Mouse (Mus musculus) embryonic facial prominence, embryonic 11.5 days (tissue): Measurements from ENCODE around the gene Psmb6. TPM values are rescaled to one million over a fixed set of nuclear protein-coding genes. Genes with fewer than 3 reads are reported as not detected.

Source experiments
- ATAC-seq: fragments of 200-750 bp; cut with Nextera tagmentation; replicated peaks from 2 replicates; pipeline ENCODE4 v1.8.0; 2017; ENCODE audit warnings: low read depth; ENCODE audit not compliant: insufficient number of reproducible peaks, low FRiP score, low TSS enrichment
- DNase-seq: peaks from one replicate; pipeline ENCODE4 v3.0.0-alpha.2; 2015; ENCODE audit warnings: low spot score
- H3K27ac ChIP-seq: fragments of 300-500 bp; sonication (generic); replicated peaks from 2 replicates; pipeline ENCODE4 v1.5.1; 2014; ENCODE audit warnings: mild to moderate bottlenecking, low read depth, low read length, control low read depth
- H3K27me3 ChIP-seq: fragments of 300-500 bp; sonication (generic); 2 replicates; pipeline ENCODE4 v1.6.1; 2014; ENCODE audit warnings: mild to moderate bottlenecking, low read length, moderate library complexity, mixed read lengths; ENCODE audit not compliant: control insufficient read depth, insufficient read depth
- H3K36me3 ChIP-seq: fragments of 300-500 bp; sonication (generic); replicated peaks from 2 replicates; pipeline ENCODE4 v1.6.1; 2014; ENCODE audit warnings: low read depth, mild to moderate bottlenecking, low read length, moderate library complexity, mixed read lengths; ENCODE audit not compliant: control insufficient read depth, insufficient read depth
- H3K4me1 ChIP-seq: fragments of 300-500 bp; sonication (generic); 2 replicates; pipeline ENCODE4 v1.6.1; 2014; ENCODE audit warnings: low read length, mixed read lengths; ENCODE audit not compliant: control insufficient read depth, insufficient read depth
- H3K4me2 ChIP-seq: fragments of 300-500 bp; sonication (generic); 2 replicates; pipeline ENCODE4 v1.6.1; 2014; ENCODE audit warnings: low read depth, mild to moderate bottlenecking, control low read depth, low read length, moderate library complexity
- H3K4me3 ChIP-seq: fragments of 300-500 bp; sonication (generic); 2 replicates; pipeline ENCODE4 v1.5.1; 2014; ENCODE audit warnings: low read depth, low read length, control low read depth
- H3K9ac ChIP-seq: fragments of 300-500 bp; sonication (generic); replicated peaks from 2 replicates; pipeline ENCODE4 v1.6.1; 2014; ENCODE audit warnings: mild to moderate bottlenecking, control low read depth, low read length
- H3K9me3 ChIP-seq: fragments of 300-500 bp; sonication (generic); replicated peaks from 2 replicates; pipeline ENCODE4 v1.6.1; 2016; ENCODE audit warnings: mild to moderate bottlenecking, low read length, inconsistent platforms, mixed read lengths; ENCODE audit not compliant: control insufficient read depth
- WGBS: fragments of 180-500 bp; shearing (Covaris S2); extraction: QIAGEN DNeasy Blood & Tissue Kit; methylation state at CpG from one replicate; pipeline ENCODE4 v1.1.7; 2014; 5-methylcytosine and 5-hydroxymethylcytosine counted together
- polyA plus RNA-seq: library from polyadenylated mRNA; unstranded; fragments of >200 nt; fragmentation: Nextera tagmentation; extraction: Ambion mirVana; gene quantifications from 2 replicates; pipeline ENCODE4 v1.2.1, GENCODE M21; 2014

Psmb6 gene
- polyA plus RNA-seq, 1 experiment from 2014 or later: 827 TPM

GRCm38 (mm10) chr11:70541415-70541814 is 16.2 kb downstream of the Psmb6 start:
- H3K36me3 ChIP-seq: no peaks in the 10 kb centered on the region
- no peaks in the 10 kb centered on the region for H3K9me3 ChIP-seq
- H3K27me3 ChIP-seq: peaks cover 8% of the 10 kb centered on the region
- no peak overlapping the region for H3K27ac ChIP-seq
- no peak overlapping the region for H3K4me2 ChIP-seq
- H3K4me1 ChIP-seq: no peaks in the 10 kb centered on the region
- ATAC-seq: no peak
- no peak overlapping the region for H3K9ac ChIP-seq
- no peak overlapping the region for H3K4me3 ChIP-seq
- DNase-seq: no peak
- 83% methylated on average over 5 of the region's 5 CpGs for WGBS

DNA sequence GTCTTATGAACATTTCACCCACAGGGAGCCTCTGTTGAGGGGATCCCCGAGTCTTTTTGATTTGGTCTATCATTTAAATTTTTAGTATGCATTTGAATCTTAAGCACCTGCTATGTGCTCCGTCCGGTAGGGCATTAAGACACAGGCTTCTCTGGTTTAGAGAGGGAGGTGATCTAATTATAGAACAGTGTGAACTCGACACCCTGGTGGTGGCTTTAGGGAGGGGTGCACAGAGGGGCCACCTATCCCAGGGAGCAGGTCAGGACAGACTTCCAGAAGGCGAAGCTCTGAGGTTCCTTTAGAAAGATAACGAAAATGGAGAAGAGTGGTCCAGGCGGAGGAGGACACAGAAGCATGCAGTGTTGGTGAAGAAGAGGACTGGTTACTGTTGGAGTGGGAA is 19.3 kb downstream of the Psmb6 start:
- Histone ChIP-seq H3K4me2 (no peak overlapping the region), H3K9me3 (no peaks in the 10 kb centered on the region), H3K27me3 (peaks cover 6% of the 10 kb centered on the region), H3K4me3 (no peak overlapping the region), H3K9ac (no peak overlapping the region), H3K4me1 (no peaks in the 10 kb centered on the region), H3K36me3 (no peaks in the 10 kb centered on the region), H3K27ac (no peak overlapping the region)
- no peak for DNase-seq
- ATAC-seq: no peak
- 60% methylated on average over 7 of the region's 7 CpGs for WGBS

- 87% methylated on average over 8 of the region's 8 CpGs for WGBS
- Histone ChIP-seq H3K36me3 (no peaks in the 10 kb centered on the region), H3K9me3 (no peaks in the 10 kb centered on the region), H3K4me2 (no peak overlapping the region), H3K27me3 (no peaks in the 10 kb centered on the region), H3K27ac (no peak overlapping the region), H3K4me3 (no peak overlapping the region), H3K9ac (no peak overlapping the region), H3K4me1 (no peaks in the 10 kb centered on the region)
- ATAC-seq (no peak), DNase-seq (no peak)
These were observed 26.4 kb downstream of the Psmb6 start for GRCm38 (mm10) chr11:70551526-70551925.

DNA sequence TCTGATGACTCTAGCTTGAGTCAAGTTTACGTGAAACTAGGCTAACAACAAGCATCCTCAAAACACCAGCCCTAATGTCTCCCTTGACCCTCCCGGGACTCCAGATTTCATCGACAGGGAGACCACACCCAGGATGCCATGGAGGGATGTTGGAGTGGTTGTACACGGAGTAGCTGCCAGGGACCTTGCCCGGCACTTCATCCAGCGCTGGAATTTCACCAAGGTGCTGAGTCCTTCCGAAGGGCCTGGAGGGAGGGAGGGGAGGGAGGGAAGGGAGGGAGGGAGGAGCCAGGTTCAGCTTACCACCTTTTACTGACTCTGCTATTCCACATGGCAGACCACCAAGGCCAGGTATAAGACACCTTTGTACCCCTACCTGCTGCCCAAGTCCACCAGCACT is 28.8 kb downstream of the Psmb6 start:
- H3K9ac ChIP-seq: no peak overlapping the region

GRCm38 (mm10) chr11:70557545-70557944 is 32.4 kb downstream of the Psmb6 start:
- Histone ChIP-seq H3K4me1 (no peaks in the 10 kb centered on the region; the same call in 1 of the 2 replicates), H3K27me3 (no peaks in the 10 kb centered on the region), H3K4me2 (no peak overlapping the region), H3K27ac (no peak overlapping the region), H3K36me3 (no peaks in the 10 kb centered on the region), H3K9me3 (no peaks in the 10 kb centered on the region), H3K4me3 (no peak overlapping the region), H3K9ac (no peak overlapping the region)
- no peak for ATAC-seq
- no peak for DNase-seq
- WGBS: 86% methylated on average over 9 of the region's 9 CpGs

More for the DNA sequence above, 28.8 kb downstream of the Psmb6 start:
- H3K9me3 ChIP-seq: no peaks in the 10 kb centered on the region
- no peak overlapping the region for H3K4me2 ChIP-seq
- ATAC-seq (no peak), DNase-seq (no peak)
- H3K4me1 ChIP-seq: no peaks in the 10 kb centered on the region
- WGBS: 24% methylated on average over 7 of the region's 7 CpGs
- H3K36me3 ChIP-seq: no peaks in the 10 kb centered on the region
- H3K4me3 ChIP-seq: no peak overlapping the region
- H3K27ac ChIP-seq: no peak overlapping the region
- no peaks in the 10 kb centered on the region for H3K27me3 ChIP-seq

DNA sequence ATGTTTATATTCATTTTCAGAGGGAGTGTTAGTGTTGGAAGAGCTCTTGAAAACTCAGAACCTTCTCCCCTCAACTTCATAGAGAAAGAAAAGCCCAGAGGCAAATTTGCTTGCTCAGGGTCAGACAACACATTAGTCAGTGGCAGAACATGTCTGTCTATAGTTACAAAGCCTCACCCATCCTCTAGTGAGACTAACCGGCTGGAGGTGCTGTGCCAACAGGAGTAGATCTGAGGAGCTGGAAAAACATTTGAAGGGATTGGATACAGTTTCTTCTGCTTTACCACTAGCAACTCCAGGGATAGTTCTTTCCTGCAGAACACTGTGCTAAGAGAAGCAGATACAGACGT is 36.7 kb downstream of the Psmb6 start:
- Histone ChIP-seq H3K27ac (no peak overlapping the region), H3K9ac (peak overlapping the region; percentile 51; the same call in 1 of the 2 replicates), H3K9me3 (no peaks in the 10 kb centered on the region), H3K4me2 (peak overlapping the region; percentile 87), H3K27me3 (no peaks in the 10 kb centered on the region), H3K4me1 (peaks cover 6% of the 10 kb centered on the region), H3K36me3 (no peaks in the 10 kb centered on the region), H3K4me3 (peak overlapping the region; percentile 87)
- 0% methylated on average over 2 of the region's 2 CpGs for WGBS
- ATAC-seq (no peak), DNase-seq (no peak)

GRCm38 (mm10) chr11:70562287-70562994 is 37.3 kb downstream of the Psmb6 start, which contains the start of gene Mink1:
Mink1 (plus strand) TSS chr11:70562881.
- Histone ChIP-seq H3K36me3 (no peaks in the 10 kb centered on the region), H3K9ac (peak within 1 kb of the TSS; percentile 82), H3K9me3 (no peaks in the 10 kb centered on the region), H3K4me2 (peak within 1 kb of the TSS; percentile 87), H3K27me3 (no peaks in the 10 kb centered on the region), H3K4me3 (peak within 1 kb of the TSS; percentile 87), H3K27ac (peak within 1 kb of the TSS; percentile 87), H3K4me1 (peaks cover 6% of the 10 kb centered on the region)
- ATAC-seq: peak; percentile 91
- DNase-seq: peak; percentile 95
- WGBS: under 1% methylated on average over 49 of the region's 57 CpGs

- Histone ChIP-seq H3K27me3 (no peaks in the 10 kb centered on the region), H3K9ac (peak overlapping the region; percentile 82), H3K4me2 (peak overlapping the region; percentile 87), H3K4me1 (peaks cover 6% of the 10 kb centered on the region), H3K9me3 (no peaks in the 10 kb centered on the region), H3K27ac (peak overlapping the region; percentile 87), H3K4me3 (peak overlapping the region; percentile 87), H3K36me3 (no peaks in the 10 kb centered on the region)
- ATAC-seq (peak; percentile 61), DNase-seq (no peak)
- WGBS: under 1% methylated on average over 31 of the region's 31 CpGs
These were observed 37.9 kb downstream of the Psmb6 start for GRCm38 (mm10) chr11:70562995-70563469.
